Mouse (Mus musculus): ENCODE data around the gene Gtf2ird1. TPM values are rescaled to one million over a fixed set of nuclear protein-coding genes. Genes with fewer than 3 reads are reported as not detected.

Gene Gtf2ird1
- polyA plus RNA-seq, 1 experiment from 2014 or later, result 141 TPM

DNA sequence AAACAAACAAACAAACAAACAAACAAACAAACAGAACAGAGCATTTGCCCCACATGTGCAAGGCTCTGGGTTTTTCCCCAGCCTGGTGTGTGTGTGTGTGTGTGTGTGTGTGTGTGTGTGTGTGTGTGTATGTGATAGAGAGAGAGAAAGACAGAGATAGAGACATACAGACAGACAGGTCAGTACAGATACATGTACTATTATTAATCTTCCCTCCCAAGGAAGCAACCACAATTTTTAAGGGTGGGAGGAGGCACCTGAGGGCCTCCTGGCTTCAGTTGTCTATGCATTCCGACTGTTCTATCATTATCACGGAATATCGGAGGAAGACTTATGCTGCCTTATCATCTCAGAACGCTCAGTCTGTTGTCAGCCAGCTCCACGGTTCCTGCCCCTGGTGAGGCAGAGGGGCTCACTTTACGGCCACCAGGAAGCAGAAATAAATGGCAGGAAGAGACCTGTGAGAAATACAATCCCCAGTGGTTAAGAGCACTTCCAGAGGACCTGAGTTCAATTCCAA lies 128.0 kb downstream of the Gtf2ird1 start:
- Histone ChIP-seq H3K4me3 (no peak overlapping the region), H3K4me1 (peaks cover 11% of the 10 kb centered on the region), H3K9me3 (no peaks in the 10 kb centered on the region), H3K36me3 (no peaks in the 10 kb centered on the region), H3K27ac (no peak overlapping the region), H3K4me2 (replicated peaks) (no peak overlapping the region), H3K9ac (no peak overlapping the region), H3K27me3 (no peaks in the 10 kb centered on the region)
- 82% methylated on average over 6 of the region's 6 CpGs for WGBS
- no peak for ATAC-seq (ENCODE audit: low FRiP score, low read depth)

DNA sequence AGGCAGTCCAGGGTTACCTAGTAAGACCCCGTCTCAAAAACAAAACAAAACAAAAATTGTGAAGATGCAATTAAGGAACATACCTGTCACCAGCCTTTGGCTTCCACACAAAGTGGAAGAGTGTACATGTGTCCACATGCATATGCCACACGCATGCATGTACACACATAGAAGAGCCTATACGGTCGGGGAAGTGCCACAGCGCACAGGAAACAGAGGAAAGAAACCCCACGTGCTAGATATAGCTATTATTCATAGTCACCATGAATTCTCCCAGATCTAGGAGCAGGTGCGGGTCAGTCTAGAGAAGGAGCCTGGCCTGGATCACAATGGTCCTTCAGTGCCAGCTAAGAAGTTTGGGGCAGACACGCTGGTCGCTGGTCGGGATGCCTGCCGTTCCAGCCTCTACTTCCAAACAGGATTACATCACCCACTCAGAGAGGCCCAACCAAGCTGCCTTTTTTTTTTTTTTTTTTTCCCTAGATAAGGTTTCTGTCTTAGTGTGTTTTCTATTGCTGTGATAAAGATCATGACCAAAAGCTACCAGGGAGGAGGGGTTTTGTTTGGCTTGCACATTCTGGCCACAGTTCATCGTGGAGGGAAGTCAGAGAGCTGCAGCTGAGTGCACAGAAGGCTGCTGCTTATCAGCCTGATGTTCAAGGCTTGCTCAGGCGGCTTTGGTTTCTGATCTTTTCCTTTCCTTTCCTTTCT lies 130.5 kb downstream of the Gtf2ird1 start:
- H3K9me3 ChIP-seq, result no peaks in the 10 kb centered on the region
- H3K9ac ChIP-seq, result no peak overlapping the region
- no peaks in the 10 kb centered on the region for H3K36me3 ChIP-seq
- peaks cover 6% of the 10 kb centered on the region; the same call in 1 of the 2 replicates for H3K4me1 ChIP-seq
- no peak overlapping the region for H3K4me2 ChIP-seq (replicated peaks)
- H3K27me3 ChIP-seq, result no peaks in the 10 kb centered on the region
- no peak for ATAC-seq (ENCODE audit: low FRiP score, low read depth)
- no peak overlapping the region for H3K27ac ChIP-seq
- 78% methylated on average over 13 of the region's 13 CpGs for WGBS
- H3K4me3 ChIP-seq, result no peak overlapping the region

DNA sequence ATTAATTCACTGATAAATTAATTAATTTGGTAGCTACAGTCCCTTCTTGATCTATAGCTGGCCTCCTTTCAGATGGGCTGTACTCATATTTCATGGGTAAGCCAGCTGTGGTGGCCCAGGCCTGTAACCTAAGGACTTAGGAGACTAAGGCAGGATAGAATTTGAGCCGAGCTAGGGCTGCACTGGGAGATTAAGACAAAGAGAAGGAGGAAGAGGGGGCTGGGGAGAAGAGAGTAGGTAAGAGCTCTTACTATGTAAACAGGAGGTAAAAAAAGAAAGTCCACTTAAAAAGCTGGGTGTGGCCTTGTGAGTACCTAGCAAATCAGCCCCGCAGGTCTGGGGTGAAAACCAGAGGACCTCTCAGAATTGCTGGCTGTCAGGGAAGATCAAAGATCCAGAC lies 132.6 kb downstream of the Gtf2ird1 start:
- H3K9ac ChIP-seq, result peak overlapping the region; percentile 25; the same call in 1 of the 2 replicates
- 13% methylated on average over 2 of the region's 2 CpGs for WGBS
- no peaks in the 10 kb centered on the region for H3K27me3 ChIP-seq
- no peak for ATAC-seq (ENCODE audit: low FRiP score, low read depth)
- no peaks in the 10 kb centered on the region for H3K36me3 ChIP-seq
- no peak overlapping the region for H3K27ac ChIP-seq
- no peak overlapping the region for H3K4me3 ChIP-seq
- no peak overlapping the region for H3K4me2 ChIP-seq (replicated peaks)
- peaks cover 6% of the 10 kb centered on the region; the same call in 1 of the 2 replicates for H3K4me1 ChIP-seq
- no peaks in the 10 kb centered on the region for H3K9me3 ChIP-seq

DNA sequence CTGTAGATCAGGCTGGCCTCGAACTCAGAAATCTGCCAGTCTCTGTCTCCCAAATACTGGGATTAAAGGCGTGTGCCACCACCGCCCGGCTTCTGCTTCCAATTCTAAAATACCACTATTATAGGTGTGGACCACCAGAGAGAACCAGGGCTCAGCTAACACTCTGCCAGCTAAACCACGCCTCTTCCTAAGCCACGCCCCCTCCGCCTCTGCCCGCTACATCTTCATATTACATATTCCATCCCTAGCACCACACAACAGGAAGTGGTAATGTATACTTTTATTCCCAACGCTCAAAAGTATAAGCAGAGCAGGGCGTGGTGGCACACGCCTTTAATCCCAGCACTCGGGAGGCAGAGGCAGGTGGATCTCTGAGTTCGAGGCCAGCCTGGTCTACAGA lies 133.2 kb downstream of the Gtf2ird1 start:
- ATAC-seq (ENCODE audit: low FRiP score, low read depth), result no peak
- no peak overlapping the region for H3K4me3 ChIP-seq

GRCm38 (mm10) chr5:134322355-134322754 lies 134.2 kb downstream of the Gtf2ird1 start:
- Histone ChIP-seq H3K9me3 (no peaks in the 10 kb centered on the region), H3K27ac (0 out of 2 replicates have a peak overlapping the region, but pooled peaks have one; percentile 33), H3K4me2 (replicated peaks) (no peak overlapping the region), H3K36me3 (no peaks in the 10 kb centered on the region), H3K4me3 (no peak overlapping the region), H3K27me3 (no peaks in the 10 kb centered on the region), H3K4me1 (peaks cover 6% of the 10 kb centered on the region; the same call in 1 of the 2 replicates), H3K9ac (no peak overlapping the region)
- ATAC-seq (ENCODE audit: low FRiP score, low read depth), result no peak
- WGBS, result 80% methylated on average over 13 of the region's 13 CpGs

More for the DNA sequence above, 133.2 kb downstream of the Gtf2ird1 start:
- Histone ChIP-seq H3K27ac (no peak overlapping the region), H3K4me2 (replicated peaks) (no peak overlapping the region), H3K9ac (no peak overlapping the region), H3K27me3 (no peaks in the 10 kb centered on the region), H3K9me3 (no peaks in the 10 kb centered on the region), H3K36me3 (no peaks in the 10 kb centered on the region), H3K4me1 (peaks cover 6% of the 10 kb centered on the region; the same call in 1 of the 2 replicates)
- WGBS, result 91% methylated on average over 13 of the region's 13 CpGs

GRCm38 (mm10) chr5:134321699-134322098 lies 134.8 kb downstream of the Gtf2ird1 start:
- H3K27ac ChIP-seq, result peak overlapping the region; percentile 33; the same call in 1 of the 2 replicates
- H3K4me3 ChIP-seq, result no peak overlapping the region
- H3K36me3 ChIP-seq, result no peaks in the 10 kb centered on the region
- no peaks in the 10 kb centered on the region for H3K9me3 ChIP-seq
- no peak overlapping the region for H3K4me2 ChIP-seq (replicated peaks)
- WGBS, result 38% methylated on average over 7 of the region's 7 CpGs
- H3K9ac ChIP-seq, result no peak overlapping the region
- ATAC-seq (ENCODE audit: low FRiP score, low read depth), result no peak
- no peaks in the 10 kb centered on the region for H3K27me3 ChIP-seq
- peaks cover 10% of the 10 kb centered on the region for H3K4me1 ChIP-seq

DNA sequence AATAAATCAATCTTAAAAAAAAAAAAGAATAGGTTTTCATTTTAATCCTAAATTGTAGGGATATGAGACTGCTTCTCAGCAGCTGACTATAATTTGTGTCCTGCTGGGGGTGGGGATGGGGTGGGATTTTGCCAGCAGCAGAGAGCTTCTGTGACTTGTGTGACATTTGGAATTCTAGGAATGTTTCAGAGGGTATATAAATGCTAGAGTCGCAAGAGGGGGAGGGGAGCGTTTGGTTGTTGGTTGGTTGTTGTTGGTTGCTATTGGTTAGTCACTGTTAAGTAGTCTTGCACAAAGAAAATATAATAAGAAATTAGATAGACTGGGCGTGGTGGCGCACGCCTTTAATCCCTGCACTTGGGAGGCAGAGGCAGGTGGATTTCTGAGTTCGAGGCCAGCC lies 137.6 kb downstream of the Gtf2ird1 start:
- WGBS, result 81% methylated on average over 6 of the region's 6 CpGs
- no peak overlapping the region for H3K27ac ChIP-seq
- no peak for ATAC-seq (ENCODE audit: low FRiP score, low read depth)
- no peaks in the 10 kb centered on the region for H3K9me3 ChIP-seq
- H3K9ac ChIP-seq, result no peak overlapping the region
- no peak overlapping the region for H3K4me3 ChIP-seq
- no peak overlapping the region for H3K4me2 ChIP-seq (replicated peaks)
- H3K36me3 ChIP-seq, result no peaks in the 10 kb centered on the region
- no peaks in the 10 kb centered on the region for H3K27me3 ChIP-seq
- H3K4me1 ChIP-seq, result peaks cover 15% of the 10 kb centered on the region

DNA sequence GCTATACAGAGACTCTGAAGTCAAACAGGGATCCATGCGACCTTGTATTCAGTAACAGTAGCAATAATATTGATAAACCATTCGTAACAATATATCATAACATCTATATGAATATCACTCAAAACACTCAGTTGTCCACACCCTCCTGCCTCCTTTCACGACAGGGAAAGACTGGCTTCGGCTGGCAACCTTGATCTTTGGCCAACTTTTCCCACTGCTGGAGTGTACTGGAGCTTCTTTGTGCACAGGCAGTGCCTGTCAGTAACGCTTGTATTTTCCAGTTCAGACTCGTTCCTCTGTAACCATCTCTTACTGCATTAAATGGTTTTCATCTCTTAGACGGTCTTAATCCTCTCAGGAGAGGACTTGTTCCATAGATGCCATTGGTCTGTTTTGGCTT lies 139.8 kb downstream of the Gtf2ird1 start:
- Histone ChIP-seq H3K27ac (peak overlapping the region; percentile 100), H3K27me3 (no peaks in the 10 kb centered on the region), H3K36me3 (no peaks in the 10 kb centered on the region), H3K9ac (no peak overlapping the region), H3K4me3 (no peak overlapping the region), H3K4me2 (replicated peaks) (peak overlapping the region; percentile 69), H3K9me3 (no peaks in the 10 kb centered on the region), H3K4me1 (peaks cover 18% of the 10 kb centered on the region)
- ATAC-seq (ENCODE audit: low FRiP score, low read depth), result no peak
- WGBS, result 64% methylated on average over 7 of the region's 7 CpGs

- Histone ChIP-seq H3K36me3 (peaks cover 8% of the 10 kb centered on the region), H3K4me1 (peaks cover 27% of the 10 kb centered on the region), H3K4me2 (replicated peaks) (peak overlapping the region; percentile 69), H3K27me3 (no peaks in the 10 kb centered on the region), H3K9me3 (no peaks in the 10 kb centered on the region), H3K27ac (peak overlapping the region; percentile 100), H3K4me3 (peak overlapping the region; percentile 82), H3K9ac (peak overlapping the region; percentile 77)
- ATAC-seq (ENCODE audit: low FRiP score, low read depth), result no peak
- WGBS, result under 1% methylated on average over 25 of the region's 25 CpGs
Observed at GRCm38 (mm10) chr5:134315623-134316350, 140.7 kb downstream of the Gtf2ird1 start.

GRCm38 (mm10) chr5:134314688-134315622 lies 141.6 kb downstream of the Gtf2ird1 start, which contains the start of gene Gtf2i:
Gtf2i (minus strand) TSS chr5:134314760.
- peak within 1 kb of the TSS; percentile 82 for H3K4me3 ChIP-seq
- under 1% methylated on average over 40 of the region's 40 CpGs for WGBS
- no peaks in the 10 kb centered on the region for H3K9me3 ChIP-seq
- peak within 1 kb of the TSS; percentile 99 for H3K9ac ChIP-seq
- H3K36me3 ChIP-seq, result peaks cover 16% of the 10 kb centered on the region
- H3K4me2 ChIP-seq (replicated peaks), result peak within 1 kb of the TSS; percentile 85
- peaks cover 34% of the 10 kb centered on the region for H3K4me1 ChIP-seq
- H3K27ac ChIP-seq, result peak within 1 kb of the TSS; percentile 100
- ATAC-seq (ENCODE audit: low FRiP score, low read depth), result peak; percentile 92
- H3K27me3 ChIP-seq, result no peaks in the 10 kb centered on the region

DNA sequence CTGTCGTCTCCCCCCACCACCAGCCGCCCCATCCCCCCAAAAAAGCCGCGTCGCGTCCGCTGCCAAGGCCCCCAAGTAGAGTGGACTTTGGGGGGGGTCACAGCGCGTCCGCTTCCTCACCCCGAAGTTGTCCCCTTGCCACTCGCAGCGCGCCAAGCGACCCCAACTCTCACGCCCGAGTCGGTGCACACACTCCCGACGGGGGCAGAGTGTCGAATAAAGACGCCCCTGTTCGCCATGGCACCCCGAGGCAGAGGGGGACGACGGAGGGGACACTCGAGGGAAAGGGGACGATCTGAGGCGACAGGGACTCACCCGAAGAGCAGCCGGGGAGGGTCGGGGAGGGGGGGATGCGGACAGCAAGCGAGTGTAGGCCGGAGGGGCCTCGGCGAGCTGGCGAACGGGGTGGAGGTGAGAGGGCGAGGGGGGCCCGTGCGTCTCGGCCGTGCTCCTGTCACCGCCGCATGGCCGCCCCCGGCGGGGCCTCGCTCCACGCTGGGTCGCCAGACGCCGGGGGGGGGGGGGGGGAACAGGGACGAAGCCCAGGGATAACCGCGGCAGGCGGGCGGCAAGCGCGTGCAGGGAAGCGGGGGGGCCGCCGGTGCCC lies 142.3 kb downstream of the Gtf2ird1 start:
- Histone ChIP-seq H3K9ac (peak overlapping the region; percentile 99), H3K27me3 (no peaks in the 10 kb centered on the region), H3K4me1 (peaks cover 34% of the 10 kb centered on the region), H3K4me3 (peak overlapping the region; percentile 82), H3K4me2 (replicated peaks) (peak overlapping the region; percentile 85), H3K36me3 (peaks cover 24% of the 10 kb centered on the region), H3K9me3 (no peaks in the 10 kb centered on the region), H3K27ac (peak overlapping the region; percentile 100)
- ATAC-seq (ENCODE audit: low FRiP score, low read depth), result peak; percentile 6
- WGBS, result under 1% methylated on average over 38 of the region's 64 CpGs

All from limb, embryonic 13.5 days (tissue).